28 mouse cellular contexts compared by ENCODE assay signal in genomic region chr12:104106919-104107318, GRCm38 (mm10). TPM values are rescaled to one million over a fixed set of nuclear protein-coding genes. Genes with fewer than 3 reads are reported as not detected.
A peak's percentile ranks its signal among the peaks of the same experiment; 100 is the strongest.
DNase-seq lines count a peak whose midpoint lies in the region; ATAC-seq and TF ChIP-seq lines count a peak whose summit lies in the region.
"Had no signal": no experiment of that assay in that cellular context is flagged by ENCODE, and none has a peak within 500 bp of the region (broad histone marks: within the 10 kb centered on the region; RNA-seq: fewer than 3 reads in every experiment).

No protein-coding gene starts in this region.

- no peak overlapping the region for H3K4me3 ChIP-seq in liver, embryonic 13.5 days (replicated peaks)
- no peak overlapping the region for H3K4me3 ChIP-seq in liver, embryonic 11.5 days (ENCODE audit: low read depth, low read length)
- H3K4me3 ChIP-seq in liver, embryonic 15.5 days (replicated peaks): no peak overlapping the region
- H3K4me3 ChIP-seq in liver, postnatal 0 days (ENCODE audit: low read depth, low read length): no peak overlapping the region
- H3K4me3 ChIP-seq in lung, postnatal 0 days (ENCODE audit: low read depth, low read length): no peak overlapping the region
- H3K4me3 ChIP-seq: embryonic facial prominence, embryonic 13.5 days; embryonic facial prominence, embryonic 15.5 days; erythroblast, embryonic 14.5 days; forebrain, embryonic 10.5 days; forebrain, embryonic 12.5 days had no signal

- no peak overlapping the region for H3K4me2 ChIP-seq in liver, embryonic 13.5 days
- H3K4me2 ChIP-seq in liver, embryonic 11.5 days: no peak overlapping the region
- H3K4me2 ChIP-seq in liver, embryonic 15.5 days: no peak overlapping the region
- no peak overlapping the region for H3K4me2 ChIP-seq in liver, postnatal 0 days (ENCODE audit: low read depth, low read length)
- H3K4me2 ChIP-seq in lung, postnatal 0 days (replicated peaks; ENCODE audit: low read depth, low read length): no peak overlapping the region
- H3K4me2 ChIP-seq: embryonic facial prominence, embryonic 13.5 days; embryonic facial prominence, embryonic 15.5 days; forebrain, embryonic 12.5 days had no signal

- no peaks in the 10 kb centered on the region for H3K36me3 ChIP-seq in liver, embryonic 13.5 days
- no peaks in the 10 kb centered on the region for H3K36me3 ChIP-seq in liver, embryonic 11.5 days (ENCODE audit: control insufficient read depth, insufficient read depth, low read length)
- no peaks in the 10 kb centered on the region for H3K36me3 ChIP-seq in liver, embryonic 15.5 days (replicated peaks)
- H3K36me3 ChIP-seq in liver, postnatal 0 days (replicated peaks; ENCODE audit: insufficient read depth, low read length): no peaks in the 10 kb centered on the region
- H3K36me3 ChIP-seq in lung, postnatal 0 days (ENCODE audit: insufficient read depth, low read length): no peaks in the 10 kb centered on the region
- H3K36me3 ChIP-seq: embryonic facial prominence, embryonic 13.5 days; embryonic facial prominence, embryonic 15.5 days; forebrain, embryonic 10.5 days; forebrain, embryonic 12.5 days had no signal

- no peak for DNase-seq in liver, embryonic 13.5 days
- no peak for DNase-seq in liver, embryonic 11.5 days (ENCODE audit: low spot score)
- DNase-seq in Muller cell, postnatal 12 days (ENCODE audit: inconsistent ontology term): peak; percentile 20
- no peak for DNase-seq in liver, postnatal 0 days
- DNase-seq in thymus, postnatal 10 days (ENCODE audit: low spot score in 2 of 2): no peak
- no peak for DNase-seq in lung, postnatal 0 days (ENCODE audit: low spot score)
- no peak for DNase-seq in kidney, postnatal 4 days
- DNase-seq: adrenal gland, adult 8-10 months; adrenal gland, postnatal 14 days; adrenal gland, postnatal 36 days; cerebellum, adult 11-12 months; cerebellum, adult 8-10 months; cerebellum, adult 9-11 months; cerebellum, postnatal 14 days; cerebellum, postnatal 36 days; embryo, embryonic 11 days had no signal

- no peak overlapping the region for H3K27ac ChIP-seq in liver, embryonic 13.5 days
- H3K27ac ChIP-seq in liver, embryonic 11.5 days (ENCODE audit: low read depth, low read length): no peak overlapping the region
- peak overlapping the region; percentile 38; the same call in 1 of the 2 replicates for H3K27ac ChIP-seq in liver, embryonic 15.5 days (replicated peaks)
- peak overlapping the region; percentile 79 for H3K27ac ChIP-seq in liver, postnatal 0 days (ENCODE audit: low read depth)
- no peak overlapping the region for H3K27ac ChIP-seq in lung, postnatal 0 days (ENCODE audit: low read length)
- H3K27ac ChIP-seq: embryonic facial prominence, embryonic 13.5 days; embryonic facial prominence, embryonic 15.5 days; forebrain, embryonic 10.5 days; forebrain, embryonic 12.5 days had no signal

- no peaks in the 10 kb centered on the region for H3K9me3 ChIP-seq in liver, embryonic 13.5 days (replicated peaks)
- H3K9me3 ChIP-seq in liver, embryonic 11.5 days (ENCODE audit: control insufficient read depth, low read length): no peaks in the 10 kb centered on the region
- H3K9me3 ChIP-seq in liver, embryonic 15.5 days (replicated peaks): no peaks in the 10 kb centered on the region
- no peaks in the 10 kb centered on the region for H3K9me3 ChIP-seq in liver, postnatal 0 days (ENCODE audit: low read length)
- H3K9me3 ChIP-seq in lung, postnatal 0 days (ENCODE audit: low read length): no peaks in the 10 kb centered on the region
- H3K9me3 ChIP-seq: embryonic facial prominence, embryonic 13.5 days; embryonic facial prominence, embryonic 15.5 days; forebrain, embryonic 12.5 days had no signal

- H3K4me1 ChIP-seq in liver, embryonic 13.5 days (replicated peaks): peaks cover 5% of the 10 kb centered on the region; the same call in 1 of the 2 replicates
- no peaks in the 10 kb centered on the region for H3K4me1 ChIP-seq in liver, embryonic 11.5 days (replicated peaks; ENCODE audit: control insufficient read depth, insufficient read depth, low read length)
- H3K4me1 ChIP-seq in liver, embryonic 15.5 days (replicated peaks): 0 out of 2 replicates have a peak, but pooled peaks cover 10% of the 10 kb centered on the region
- H3K4me1 ChIP-seq in liver, postnatal 0 days (ENCODE audit: insufficient read depth): peaks cover 21% of the 10 kb centered on the region
- no peaks in the 10 kb centered on the region for H3K4me1 ChIP-seq in lung, postnatal 0 days (ENCODE audit: insufficient read depth, low read depth, low read length)
- H3K4me1 ChIP-seq: embryonic facial prominence, embryonic 13.5 days; embryonic facial prominence, embryonic 15.5 days; forebrain, embryonic 10.5 days; forebrain, embryonic 12.5 days had no signal

- peak; percentile 57 for ATAC-seq in liver, embryonic 13.5 days (ENCODE audit: low read depth)
- ATAC-seq in liver, embryonic 11.5 days (replicated peaks; ENCODE audit: low FRiP score): no peak
- peak; percentile 70 for ATAC-seq in liver, embryonic 15.5 days (ENCODE audit: insufficient read depth)
- ATAC-seq in liver, postnatal 0 days: peak; percentile 72
- ATAC-seq in lung, postnatal 0 days: no peak
- ATAC-seq: activated CD4-positive, CD25-positive, alpha-beta regulatory T cell, adult 4 months; forebrain, embryonic 14.5 days; forebrain, embryonic 16.5 days; Patski had no signal

- H3K27me3 ChIP-seq in liver, embryonic 13.5 days: no peaks in the 10 kb centered on the region
- no peaks in the 10 kb centered on the region for H3K27me3 ChIP-seq in liver, embryonic 11.5 days (replicated peaks; ENCODE audit: control insufficient read depth, insufficient read depth, low read length)
- H3K27me3 ChIP-seq in liver, embryonic 15.5 days: no peaks in the 10 kb centered on the region
- no peaks in the 10 kb centered on the region for H3K27me3 ChIP-seq in liver, postnatal 0 days (ENCODE audit: insufficient read depth, low read length)
- H3K27me3 ChIP-seq in lung, postnatal 0 days (replicated peaks; ENCODE audit: insufficient read depth, low read length): no peaks in the 10 kb centered on the region
- H3K27me3 ChIP-seq: embryonic facial prominence, embryonic 13.5 days; embryonic facial prominence, embryonic 15.5 days; forebrain, embryonic 12.5 days; Patski had no signal

- H3K9ac ChIP-seq in liver, embryonic 13.5 days: no peak overlapping the region
- no peak overlapping the region for H3K9ac ChIP-seq in liver, embryonic 11.5 days (ENCODE audit: low read depth, low read length)
- H3K9ac ChIP-seq in liver, embryonic 15.5 days: no peak overlapping the region
- H3K9ac ChIP-seq in liver, postnatal 0 days (replicated peaks): no peak overlapping the region
- H3K9ac ChIP-seq in lung, postnatal 0 days (replicated peaks; ENCODE audit: low read depth): no peak overlapping the region
- H3K9ac ChIP-seq: embryonic facial prominence, embryonic 13.5 days; embryonic facial prominence, embryonic 15.5 days; forebrain, embryonic 12.5 days had no signal

- TF ChIP-seq CTCF in liver, postnatal 0 days (IDR thresholded peaks at IDR 0.05; ENCODE audit: low read depth): no peak
- TF ChIP-seq CTCF in lung, postnatal 0 days (IDR thresholded peaks at IDR 0.05): no peak

- peak; percentile 26; the same call in 1 of the 2 replicates for TF ChIP-seq EP300 in liver, postnatal 0 days (IDR thresholded peaks at IDR 0.05; ENCODE audit: low read depth)
- no peak for TF ChIP-seq EP300 in lung, postnatal 0 days (IDR thresholded peaks at IDR 0.05)

RNA-seq across cellular contexts. Expression of gene Serpina3a, which starts 5.6 kb away (rescaled TPM):
- not detected in 2 replicates for polyA plus RNA-seq in liver, embryonic 13.5 days (2015; fragmentation: Nextera tagmentation; extraction: Ambion mirVana)
- not detected in 2 replicates for polyA plus RNA-seq in liver, embryonic 11.5 days (2014; fragmentation: Nextera tagmentation; extraction: Ambion mirVana)
- 0.09 TPM in 1 of 2 replicates, not detected in the other for polyA plus RNA-seq in liver, embryonic 15.5 days (2015; fragmentation: Nextera tagmentation; extraction: Ambion mirVana)
- 0.12 TPM in 1 of 2 replicates, not detected in the other for polyA plus RNA-seq in liver, postnatal 0 days (2015; fragmentation: Nextera tagmentation; extraction: Ambion mirVana)
- polyA plus RNA-seq in lung, postnatal 0 days (2015; fragmentation: Nextera tagmentation; extraction: Ambion mirVana): not detected in 2 replicates
- polyA plus RNA-seq: activated CD4-positive, CD25-positive, alpha-beta regulatory T cell, adult 4 months; C2C12; embryonic facial prominence, embryonic 11.5 days; embryonic facial prominence, embryonic 13.5 days; embryonic facial prominence, embryonic 15.5 days; erythroblast, embryonic 14.5 days; forebrain, embryonic 10.5 days; forebrain, embryonic 12.5 days; forebrain, embryonic 14.5 days; forebrain, embryonic 16.5 days; Patski had no signal

RNA-seq across cellular contexts. Expression of gene Serpina5, which starts 6.0 kb away (rescaled TPM):
- 0.05 TPM in 1 of 2 replicates, not detected in the other for polyA plus RNA-seq in liver, embryonic 13.5 days (2015; fragmentation: Nextera tagmentation; extraction: Ambion mirVana)
- polyA plus RNA-seq in liver, embryonic 11.5 days (2014; fragmentation: Nextera tagmentation; extraction: Ambion mirVana): not detected in 2 replicates
- 0.08 and 0.23 TPM in 2 replicates for polyA plus RNA-seq in liver, embryonic 15.5 days (2015; fragmentation: Nextera tagmentation; extraction: Ambion mirVana)
- polyA plus RNA-seq in liver, postnatal 0 days (2015; fragmentation: Nextera tagmentation; extraction: Ambion mirVana): 0.54 and 0.58 TPM in 2 replicates
- not detected in 2 replicates for polyA plus RNA-seq in lung, postnatal 0 days (2015; fragmentation: Nextera tagmentation; extraction: Ambion mirVana)
- polyA plus RNA-seq: activated CD4-positive, CD25-positive, alpha-beta regulatory T cell, adult 4 months; C2C12; embryonic facial prominence, embryonic 11.5 days; embryonic facial prominence, embryonic 13.5 days; embryonic facial prominence, embryonic 15.5 days; erythroblast, embryonic 14.5 days; forebrain, embryonic 10.5 days; forebrain, embryonic 12.5 days; forebrain, embryonic 14.5 days; forebrain, embryonic 16.5 days had no signal

RNA-seq across cellular contexts. Expression of gene Serpina3b, which starts 20.9 kb away (rescaled TPM):
- 0.06 and 0.20 TPM in 2 replicates for polyA plus RNA-seq in liver, embryonic 13.5 days (2015; fragmentation: Nextera tagmentation; extraction: Ambion mirVana)
- polyA plus RNA-seq in liver, embryonic 11.5 days (2014; fragmentation: Nextera tagmentation; extraction: Ambion mirVana): 0.12 and 0.19 TPM in 2 replicates
- polyA plus RNA-seq in liver, embryonic 15.5 days (2015; fragmentation: Nextera tagmentation; extraction: Ambion mirVana): 0.13 and 0.24 TPM in 2 replicates
- 0.65 and 0.73 TPM in 2 replicates for polyA plus RNA-seq in liver, postnatal 0 days (2015; fragmentation: Nextera tagmentation; extraction: Ambion mirVana)
- not detected in 2 replicates for polyA plus RNA-seq in lung, postnatal 0 days (2015; fragmentation: Nextera tagmentation; extraction: Ambion mirVana)
- polyA plus RNA-seq: activated CD4-positive, CD25-positive, alpha-beta regulatory T cell, adult 4 months; C2C12; embryonic facial prominence, embryonic 11.5 days; embryonic facial prominence, embryonic 13.5 days; embryonic facial prominence, embryonic 15.5 days; erythroblast, embryonic 14.5 days; forebrain, embryonic 10.5 days; forebrain, embryonic 12.5 days; forebrain, embryonic 14.5 days; Patski had no signal

RNA-seq across cellular contexts. Expression of gene Serpina3c, which starts 46.8 kb away (rescaled TPM):
- not detected in 2 replicates for polyA plus RNA-seq in liver, embryonic 13.5 days (2015; fragmentation: Nextera tagmentation; extraction: Ambion mirVana)
- not detected in 2 replicates for polyA plus RNA-seq in liver, embryonic 11.5 days (2014; fragmentation: Nextera tagmentation; extraction: Ambion mirVana)
- polyA plus RNA-seq in liver, embryonic 15.5 days (2015; fragmentation: Nextera tagmentation; extraction: Ambion mirVana): not detected in 2 replicates
- 0.05 and 0.11 TPM in 2 replicates for polyA plus RNA-seq in liver, postnatal 0 days (2015; fragmentation: Nextera tagmentation; extraction: Ambion mirVana)
- polyA plus RNA-seq in lung, postnatal 0 days (2015; fragmentation: Nextera tagmentation; extraction: Ambion mirVana): 4.3 and 5.6 TPM in 2 replicates
- polyA plus RNA-seq: activated CD4-positive, CD25-positive, alpha-beta regulatory T cell, adult 4 months; C2C12; embryonic facial prominence, embryonic 11.5 days; embryonic facial prominence, embryonic 13.5 days; erythroblast, embryonic 14.5 days; forebrain, embryonic 10.5 days; forebrain, embryonic 12.5 days; forebrain, embryonic 14.5 days; forebrain, embryonic 16.5 days had no signal

Comparison
In these comparisons a context has a peak if more than half of its experiments do, and no peak if none do; other contexts are left out.
1. ATAC-seq: peak in liver, embryonic 13.5 days (single experiment), liver, embryonic 15.5 days (single experiment) and liver, postnatal 0 days (single experiment); none in liver, embryonic 11.5 days (single experiment) and lung, postnatal 0 days (single experiment).
2. H3K27ac ChIP-seq: peak in liver, embryonic 15.5 days (single experiment) and liver, postnatal 0 days (single experiment); none in liver, embryonic 13.5 days (single experiment), liver, embryonic 11.5 days (single experiment) and lung, postnatal 0 days (single experiment).